Mouse (Mus musculus) monocyte, adult 5-6 weeks (primary cell): Measurements from ENCODE around the gene Sec31a. TPM values are rescaled to one million over a fixed set of nuclear protein-coding genes. Genes with fewer than 3 reads are reported as not detected.

Experiments used
- ATAC-seq: fragments of 153-309, 156-312 bp; replicated peaks from 2 replicates; pipeline ENCODE4 v1.8.0; 2017; ENCODE audit warnings: mild to moderate bottlenecking; ENCODE audit not compliant: low TSS enrichment, insufficient number of reproducible peaks, severe bottlenecking, poor library complexity, low FRiP score
- total RNA-seq: library from RNA; stranded (forward); fragments of 200-1000, 200-491, 200-594 nt; gene quantifications from 3 replicates; pipeline ENCODE4 v1.2.3, GENCODE M21; 2017

Sec31a gene
- total RNA-seq, 1 experiment from 2014 or later: 72.7 TPM

DNA sequence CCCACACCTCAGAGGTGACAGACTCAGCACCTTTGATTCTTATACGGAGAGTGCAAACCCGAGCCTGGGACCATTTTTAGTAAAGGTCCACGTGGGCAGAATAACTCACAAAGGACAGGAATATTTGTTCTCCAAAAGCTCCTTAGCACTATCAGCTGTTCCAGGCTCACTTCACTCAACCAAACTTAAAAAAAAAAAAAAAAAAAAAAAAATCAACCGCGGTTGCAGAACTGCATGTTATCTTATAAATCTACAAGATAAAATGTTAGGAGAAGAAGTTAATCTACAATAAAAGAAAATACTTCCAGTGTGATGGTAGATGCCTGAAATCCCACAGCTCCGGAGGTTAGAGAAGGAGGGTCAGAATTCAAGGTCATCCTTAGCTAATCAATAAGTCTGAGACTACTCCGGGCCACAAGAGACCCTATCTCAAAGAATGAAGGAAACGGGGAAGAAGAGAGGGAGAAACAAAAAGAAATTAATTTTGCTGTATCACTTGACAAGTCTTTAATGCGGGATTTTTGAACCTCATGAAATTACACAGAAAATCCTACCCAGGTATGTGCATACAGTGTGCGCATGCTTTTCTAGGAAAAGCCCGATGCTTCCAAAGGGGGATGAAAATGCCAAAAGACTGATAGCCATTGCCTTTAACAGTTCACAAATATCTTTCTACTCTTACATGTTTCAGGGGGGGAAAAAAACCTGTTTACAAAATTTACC, 1.4 kb downstream of the Sec31a start:
- no peak for ATAC-seq

DNA sequence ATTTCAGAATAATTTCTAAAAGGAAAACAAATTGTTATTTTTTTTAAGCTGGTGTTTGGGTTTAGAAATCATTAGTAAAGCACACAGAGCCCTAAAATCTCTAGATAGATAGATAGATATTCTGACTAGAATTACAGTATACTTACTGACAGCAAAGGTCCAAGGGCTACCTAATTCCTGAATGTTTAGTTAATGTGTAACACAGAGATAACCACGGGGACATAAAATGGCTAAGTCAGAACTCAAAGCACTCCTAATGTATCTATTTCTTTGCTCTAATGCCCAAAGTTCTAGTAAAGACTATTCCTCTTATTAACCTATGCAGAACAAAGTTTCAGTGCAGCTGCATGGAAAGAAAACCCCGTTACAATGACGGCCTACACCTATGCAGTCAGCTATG, 3.1 kb downstream of the Sec31a start:
- no peak for ATAC-seq

DNA sequence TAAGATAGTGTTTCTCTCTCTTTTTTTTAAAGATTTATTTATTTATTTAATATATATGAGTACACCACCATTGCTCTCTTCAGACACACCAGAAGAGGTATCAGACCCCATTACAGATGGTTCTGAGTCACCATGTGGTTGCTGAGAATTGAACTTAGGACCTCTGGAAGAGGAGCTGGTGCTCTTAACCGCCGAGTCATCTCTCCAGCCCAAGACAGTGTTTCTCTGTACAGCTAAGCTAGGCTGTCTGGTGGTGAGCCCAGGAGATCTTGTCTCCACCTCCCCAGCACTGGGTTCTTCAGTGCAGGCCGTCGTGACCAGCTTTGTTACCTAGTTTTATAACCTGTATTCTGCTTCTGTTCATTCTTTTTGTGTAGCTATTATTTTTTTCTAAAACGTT, 5.8 kb downstream of the Sec31a start:
- ATAC-seq: no peak

DNA sequence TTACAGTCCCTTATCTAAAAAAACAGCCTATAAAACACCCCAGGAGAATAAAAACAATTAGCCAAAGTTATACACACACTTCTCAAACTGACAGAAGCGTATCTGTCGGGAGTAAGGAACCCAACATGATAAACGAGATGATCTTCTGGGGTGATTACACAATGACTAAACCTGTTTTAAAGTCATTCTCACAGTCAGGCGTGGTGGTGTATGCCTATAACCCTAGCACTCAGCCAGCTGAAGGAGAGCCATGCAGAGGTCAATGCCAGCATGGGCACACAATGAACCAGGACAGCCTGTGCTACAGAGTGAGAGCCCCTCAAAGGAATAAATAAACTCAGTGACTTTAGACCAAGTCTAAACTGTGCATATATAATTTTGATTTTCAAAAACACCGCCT, 7.5 kb downstream of the Sec31a start:
- no peak for ATAC-seq

DNA sequence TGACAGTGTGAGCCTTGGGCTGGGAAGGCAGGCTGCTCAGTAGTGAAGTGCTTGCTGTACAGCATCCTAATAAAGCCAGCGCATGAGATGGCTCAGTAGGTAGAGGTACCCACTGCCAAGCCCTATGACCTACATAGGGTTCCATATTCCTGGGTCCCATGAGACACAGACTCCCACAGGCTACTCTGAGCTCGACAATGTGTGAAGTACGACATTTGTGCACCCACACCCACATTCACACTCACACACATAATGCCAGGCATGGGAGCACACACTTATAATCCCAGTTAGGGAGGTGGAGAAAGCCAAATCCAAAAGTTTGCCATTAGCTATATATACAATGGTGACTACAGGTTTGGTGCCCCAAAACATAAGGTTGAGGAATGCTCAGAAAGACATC, 19.3 kb downstream of the Sec31a start:
- ATAC-seq: no peak

DNA sequence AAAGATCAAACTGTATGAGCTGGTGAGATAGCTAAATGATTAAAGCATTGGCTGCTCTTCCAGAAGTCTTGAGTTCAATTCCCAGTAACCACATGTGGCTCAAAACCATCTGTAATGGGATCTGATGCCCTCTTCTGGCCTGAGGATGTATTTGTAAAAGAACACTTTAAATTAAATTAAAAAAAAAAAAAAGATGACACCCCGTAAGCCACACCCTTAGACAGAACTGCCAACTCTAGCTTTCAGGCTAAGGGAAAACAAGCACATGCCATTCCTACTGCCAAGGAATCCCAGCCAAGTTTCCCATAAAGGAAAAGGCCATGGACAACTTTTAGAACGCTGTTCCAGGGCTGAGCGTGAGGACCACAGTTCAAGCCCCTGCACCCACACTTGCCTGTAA, 22.4 kb downstream of the Sec31a start:
- ATAC-seq: no peak

DNA sequence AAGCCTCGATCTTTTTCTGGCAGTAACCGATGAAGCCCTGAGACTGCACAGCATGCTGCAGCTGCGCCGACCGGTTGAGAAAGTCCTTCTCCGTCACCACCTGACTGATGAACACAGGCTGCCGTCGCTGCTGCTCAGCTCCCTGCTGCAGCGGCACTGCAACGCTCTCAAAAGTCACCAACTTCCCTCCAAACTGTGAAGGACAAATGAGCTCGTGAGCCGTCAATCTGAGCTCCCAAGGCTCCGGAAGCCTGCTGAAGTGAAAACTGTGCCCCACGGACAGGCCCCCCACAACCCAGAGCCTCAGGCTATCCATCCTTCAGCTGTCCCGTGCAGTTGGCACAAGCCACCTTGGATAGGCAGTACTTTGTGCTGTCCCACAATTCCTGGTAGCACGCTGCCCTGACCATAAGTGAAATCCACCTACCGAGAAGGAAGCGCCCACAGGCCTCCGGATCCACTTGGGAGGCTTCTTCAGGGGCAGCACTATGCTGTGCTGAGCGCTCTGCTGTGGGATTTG, 23.5 kb downstream of the Sec31a start:
- no peak for ATAC-seq

DNA sequence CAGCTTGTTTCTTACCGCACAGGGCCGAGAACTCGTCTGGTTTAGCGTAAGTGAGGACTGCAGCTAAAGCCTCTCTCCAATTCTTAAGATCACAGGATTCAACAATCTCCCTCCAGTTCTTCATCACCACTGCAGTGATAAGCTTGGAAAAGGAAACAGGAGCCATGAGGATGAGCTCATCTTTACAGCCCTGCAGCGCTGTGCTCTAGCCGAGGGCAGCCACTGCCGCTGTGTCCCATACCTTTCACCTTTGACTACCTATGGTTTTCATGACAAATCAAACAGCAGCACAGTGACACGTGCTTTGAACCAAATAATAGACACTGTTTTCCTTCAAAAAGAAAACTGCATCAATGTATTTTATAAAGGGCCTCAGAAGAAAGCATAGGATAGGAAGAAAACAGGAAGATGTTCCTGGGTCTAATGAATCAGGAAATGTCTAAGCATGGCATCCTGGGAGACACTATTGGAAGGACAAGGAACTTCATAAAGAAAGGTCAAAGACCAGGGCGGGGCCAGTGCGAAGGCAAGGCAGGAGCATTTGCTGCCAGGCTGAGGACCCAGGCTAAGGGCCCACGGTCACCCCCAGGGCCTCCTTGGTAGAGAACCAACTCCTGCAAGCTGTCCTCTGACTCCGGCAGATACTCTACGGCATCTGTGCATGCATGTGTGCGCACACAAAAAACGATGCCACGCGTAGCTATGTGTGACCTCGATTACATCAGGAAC, 32.1 kb downstream of the Sec31a start:
- no peak for ATAC-seq

DNA sequence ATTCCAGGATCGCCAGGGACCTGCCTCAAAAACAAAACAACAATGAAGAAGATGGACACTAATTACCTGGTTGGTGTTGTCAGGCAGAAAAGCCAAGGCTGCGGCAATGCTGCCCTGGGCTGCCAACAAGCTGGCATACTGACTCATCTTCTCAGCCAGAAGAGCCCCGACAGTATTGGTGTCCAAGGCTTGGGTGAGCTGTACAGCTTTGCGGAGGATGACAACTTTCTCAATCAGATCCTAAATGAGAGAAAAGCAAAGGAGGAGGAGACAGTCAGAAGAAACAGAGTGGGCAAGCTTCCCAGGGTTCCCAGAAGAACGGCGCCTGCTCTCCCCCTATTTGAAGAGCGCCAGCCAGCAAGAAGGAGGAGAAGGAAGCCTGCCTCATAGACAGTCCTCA, 34.9 kb downstream of the Sec31a start:
- no peak for ATAC-seq

DNA sequence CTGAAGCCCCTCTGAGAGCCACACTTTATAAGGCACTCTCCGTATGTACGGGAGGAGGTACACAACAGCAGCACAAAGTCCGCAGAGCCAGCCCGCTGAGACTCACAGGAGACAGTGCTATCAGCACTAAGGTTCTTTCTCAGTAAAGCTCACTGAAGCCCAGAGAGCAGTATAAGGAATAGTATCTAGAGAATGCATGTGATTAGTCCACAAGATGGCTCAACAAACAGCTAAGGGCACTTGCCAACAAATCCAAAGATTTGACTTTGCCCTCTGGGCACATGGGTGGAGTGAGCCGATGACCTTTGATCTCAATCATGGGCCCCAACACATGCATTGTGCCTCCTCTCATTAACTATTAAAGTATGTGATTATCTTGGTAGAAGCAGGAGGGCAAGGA, 35.8 kb downstream of the Sec31a start:
- ATAC-seq: no peak

DNA sequence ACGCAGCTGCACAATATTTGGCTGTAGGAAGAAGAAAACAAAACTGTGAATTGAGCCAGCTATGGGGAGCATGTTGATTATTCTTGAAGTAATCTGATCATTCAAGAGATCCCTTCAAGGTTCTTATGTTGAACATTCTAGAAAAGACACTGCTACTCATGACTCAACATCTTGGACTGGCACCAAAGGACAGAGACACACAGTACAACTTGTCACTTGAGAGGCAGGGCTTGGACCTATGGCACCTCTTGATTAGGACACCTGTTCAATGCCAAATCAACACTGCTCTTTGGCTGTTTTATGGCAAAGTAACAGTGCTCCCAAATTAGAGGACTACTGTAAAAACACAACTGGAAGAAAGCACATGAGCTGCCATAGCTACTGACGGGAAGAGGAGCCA, 37.1 kb downstream of the Sec31a start:
- no peak for ATAC-seq

DNA sequence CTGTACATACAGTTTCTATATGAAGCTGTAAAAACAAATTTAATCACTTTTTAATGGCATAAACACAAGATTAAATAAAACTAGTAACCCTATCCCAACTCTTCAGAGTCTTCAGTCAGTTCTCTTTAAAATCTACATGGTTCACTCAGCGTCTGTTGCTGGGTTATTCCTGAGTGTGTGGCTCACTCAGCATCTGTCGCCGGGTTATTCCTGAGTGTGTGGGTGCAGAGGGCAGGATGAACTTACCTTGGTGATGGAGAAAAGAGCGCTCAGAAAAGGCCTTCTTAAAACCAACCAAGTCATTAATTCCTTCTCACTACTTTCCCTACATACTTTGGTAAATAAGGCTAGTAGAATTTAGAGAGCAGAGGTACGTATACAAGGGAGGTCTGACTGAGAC, 37.8 kb downstream of the Sec31a start:
- ATAC-seq: no peak

DNA sequence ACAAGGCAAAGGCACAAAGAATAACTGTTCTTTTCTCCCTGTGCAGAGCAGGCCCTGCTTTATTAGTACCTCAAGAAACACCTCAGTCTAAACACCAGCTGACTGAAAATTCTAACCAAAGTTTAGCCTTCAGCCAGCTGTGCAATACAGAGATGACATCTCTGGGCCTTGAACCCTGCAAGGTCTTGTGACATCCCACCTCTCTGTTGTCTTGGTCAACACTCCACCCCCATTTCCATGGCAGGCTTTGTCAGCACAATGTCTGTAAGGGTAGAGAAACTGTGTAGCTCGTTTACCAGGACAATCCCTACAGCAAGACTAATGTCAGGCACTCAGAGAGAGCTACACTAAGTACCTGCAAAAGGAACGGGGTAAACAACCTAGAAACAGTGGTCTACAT, 38.7 kb downstream of the Sec31a start:
- ATAC-seq: no peak

DNA sequence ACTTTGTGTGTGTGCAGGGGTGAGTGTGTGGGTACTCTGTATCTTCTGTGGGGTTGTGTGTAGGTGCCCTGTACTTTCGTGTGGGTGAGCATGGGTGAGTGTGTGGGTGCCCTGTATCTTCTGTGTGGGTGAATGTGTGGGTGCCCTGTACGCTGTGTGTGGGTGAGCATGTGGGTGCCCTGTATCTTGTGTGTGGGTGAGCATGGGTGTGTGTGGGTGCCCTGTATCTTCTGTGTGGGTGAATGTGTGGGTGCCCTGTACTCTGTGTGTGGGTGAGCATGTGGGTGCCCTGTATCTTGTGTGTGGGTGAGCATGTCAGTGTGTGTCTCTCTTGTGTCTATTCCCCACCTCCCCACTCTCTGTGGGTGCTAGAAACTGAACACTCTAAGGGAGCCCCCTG, 41.3 kb downstream of the Sec31a start:
- ATAC-seq: no peak

DNA sequence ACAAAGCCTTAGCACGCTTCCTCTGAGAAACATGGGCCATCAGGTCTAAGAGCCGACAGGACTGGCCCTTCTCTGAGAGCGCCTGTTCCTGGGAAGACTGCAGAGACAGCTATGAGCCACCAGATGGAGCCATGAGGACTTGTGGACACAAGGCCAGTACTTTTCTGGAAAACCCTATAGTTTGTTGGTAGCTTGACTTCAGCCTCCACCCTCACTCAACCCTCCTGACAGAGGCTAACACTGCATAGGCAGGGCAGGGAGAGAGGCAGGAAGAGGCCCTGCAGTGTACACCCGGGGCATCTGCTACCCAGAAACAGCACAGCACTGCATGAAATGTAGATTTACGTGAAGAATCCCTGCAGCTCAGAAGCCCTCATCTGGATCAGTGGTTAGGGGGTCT, 42.1 kb downstream of the Sec31a start:
- ATAC-seq: 0 out of 2 replicates have a peak, but pooled peaks have one; percentile 28

DNA sequence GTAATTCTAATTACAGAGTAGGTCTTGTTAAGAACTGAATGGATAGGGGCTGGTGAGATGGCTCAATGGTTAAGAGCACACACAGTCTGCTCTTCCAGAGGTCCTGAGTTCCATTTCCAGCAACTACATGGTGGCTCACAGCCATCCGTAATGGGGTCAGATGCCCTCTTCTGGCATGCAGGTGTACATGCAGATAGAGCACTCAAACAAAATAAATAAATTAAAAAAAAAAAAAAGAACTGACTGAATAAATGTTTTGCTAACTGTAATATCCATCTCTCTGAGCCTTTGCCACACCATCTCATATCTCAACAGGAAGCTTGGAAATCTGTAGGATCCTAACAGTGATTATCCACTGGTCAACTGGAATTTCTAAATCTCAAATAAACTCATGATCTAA, 45.1 kb downstream of the Sec31a start:
- no peak for ATAC-seq

DNA sequence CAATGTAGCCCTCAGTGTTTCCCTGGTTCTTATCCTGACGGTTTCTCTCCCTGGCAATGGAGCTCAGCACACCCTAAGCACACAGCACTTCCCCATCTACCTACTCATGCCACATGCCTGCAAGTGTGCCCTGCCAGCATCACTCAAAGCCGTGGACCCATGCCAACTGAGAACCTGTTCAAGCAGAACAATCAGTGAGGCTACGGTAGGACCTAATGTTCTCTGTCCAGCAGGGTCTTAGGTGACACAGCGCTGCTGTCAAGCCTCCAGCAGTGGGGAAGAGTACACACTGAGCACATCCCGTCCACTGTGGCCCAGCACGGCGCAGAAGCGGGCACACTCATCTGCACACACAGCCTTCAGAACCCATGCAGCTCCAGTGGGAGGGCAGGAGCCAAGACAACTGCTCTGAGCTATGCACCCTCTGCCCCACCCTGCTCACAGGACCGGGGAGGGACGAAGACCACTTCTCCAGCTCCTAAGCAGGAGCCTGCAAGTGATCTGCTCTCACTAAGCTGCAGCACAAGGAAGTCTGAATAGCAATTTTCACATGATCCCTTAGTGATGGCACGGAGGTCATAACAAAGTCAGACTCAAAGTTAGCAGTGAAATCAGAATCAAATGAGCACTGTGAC, 46.1 kb downstream of the Sec31a start:
- ATAC-seq: 0 out of 2 replicates have a peak, but pooled peaks have one; percentile 24

DNA sequence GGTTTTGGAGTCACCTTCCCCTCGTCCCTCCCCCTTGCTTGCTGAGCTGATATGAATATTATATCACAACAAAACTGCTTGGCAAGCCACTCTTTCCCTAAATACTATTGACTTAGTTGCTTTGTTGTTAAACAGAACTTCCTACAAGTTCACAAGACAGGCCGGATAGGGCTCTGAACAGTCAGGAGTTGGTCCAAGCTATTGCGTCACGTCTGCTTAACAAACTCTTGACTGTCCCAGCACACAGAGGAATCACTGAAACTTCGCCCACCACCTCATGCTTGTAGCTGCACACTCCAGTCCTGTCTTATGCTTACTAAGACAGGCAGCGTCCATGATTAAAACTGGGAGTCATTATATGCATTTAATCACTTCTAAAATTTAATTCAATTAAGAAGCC, 46.9 kb downstream of the Sec31a start:
- no peak for ATAC-seq

DNA sequence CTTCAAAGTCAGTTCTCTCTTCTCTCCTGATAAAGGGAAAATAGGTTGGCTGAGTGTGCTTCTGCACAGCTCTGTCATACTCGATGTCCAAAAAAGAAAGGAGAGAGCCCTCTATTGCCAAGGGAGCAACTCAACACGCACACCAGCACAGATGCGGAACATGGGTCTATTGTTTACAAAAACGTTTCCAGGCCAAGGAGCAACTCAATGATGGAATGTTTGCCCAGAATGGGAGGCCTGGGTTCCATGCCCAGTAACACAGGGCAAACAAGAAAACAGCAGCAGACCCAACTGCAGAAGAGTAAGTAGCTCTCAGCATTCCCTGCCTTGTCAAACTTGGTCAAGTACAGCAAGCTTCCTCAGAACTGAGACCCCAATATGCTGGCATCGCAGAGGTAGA, 47.5 kb downstream of the Sec31a start:
- no peak for ATAC-seq

DNA sequence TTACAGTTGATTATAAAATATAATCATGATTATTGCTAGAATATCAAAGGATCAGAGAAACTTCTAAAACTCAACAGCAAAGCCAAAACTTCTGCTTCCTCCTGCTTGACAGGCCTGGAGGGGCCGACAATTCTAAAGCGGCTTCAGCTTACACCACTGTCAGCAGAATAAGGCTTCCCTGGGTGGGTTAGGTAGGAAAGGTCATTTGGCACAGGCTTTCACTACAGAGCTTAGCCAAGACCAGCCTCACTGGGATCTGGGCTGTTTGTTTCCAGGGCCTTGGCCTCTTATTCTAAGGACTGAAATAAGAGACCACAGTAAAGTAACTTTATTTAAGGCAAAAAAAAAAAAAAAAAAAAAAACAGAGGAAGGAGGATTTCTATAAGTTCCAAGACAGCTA, 49.0 kb downstream of the Sec31a start:
- ATAC-seq: no peak
